Mouse (Mus musculus) lung, postnatal 25 days (tissue): ENCODE results near the gene Il1rl2.

Experiments
- DNase-seq: peaks from one replicate; pipeline ENCODE4 v3.0.0; 2022; ENCODE audit warnings: low spot score

The Il1rl2 gene

GRCm38 (mm10) chr1:40324955-40325702 lies 719 bp downstream of the Il1rl2 start:
- DNase-seq, result no peak

GRCm38 (mm10) chr1:40325711-40326327 lies 1.4 kb downstream of the Il1rl2 start:
- DNase-seq, result no peak

DNA sequence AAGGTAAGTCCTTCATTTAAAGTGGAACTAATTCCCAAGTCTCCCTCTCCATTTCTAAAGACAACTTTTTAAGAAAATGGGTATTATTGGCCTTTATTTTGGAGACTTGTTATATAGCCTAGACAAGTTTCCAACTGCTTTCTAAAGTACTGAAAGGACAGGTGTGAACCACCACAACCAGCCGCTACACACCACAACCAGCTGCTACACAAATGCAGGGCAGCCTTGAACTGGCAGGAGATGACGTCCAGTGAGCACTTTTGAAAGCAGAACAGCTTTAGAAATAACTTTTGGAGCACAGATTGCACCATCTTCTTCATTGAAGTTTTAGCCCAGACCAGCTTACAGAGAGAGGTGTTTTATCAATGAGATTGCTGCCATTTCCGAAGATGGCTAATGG lies 3.2 kb downstream of the Il1rl2 start:
- no peak for DNase-seq

DNA sequence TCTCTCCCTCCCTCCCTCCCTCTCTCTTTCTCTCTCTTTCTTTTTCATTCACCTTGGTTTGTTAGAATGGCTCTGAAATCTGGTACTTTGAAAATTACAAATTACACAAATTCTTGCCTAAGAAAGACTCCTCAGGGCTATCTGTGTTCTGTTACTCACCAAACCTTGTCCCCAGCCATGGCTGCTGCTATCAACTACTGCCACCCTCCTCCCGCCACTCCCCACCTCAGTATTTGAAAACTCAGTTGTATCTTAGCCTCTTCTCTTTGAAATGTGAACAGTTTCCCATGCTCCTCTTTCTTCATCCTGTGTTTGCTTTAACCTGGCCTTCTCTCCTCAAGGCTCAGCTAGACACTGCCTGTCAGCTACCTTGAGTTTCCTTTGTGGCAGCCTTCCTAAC lies 5.1 kb downstream of the Il1rl2 start:
- no peak for DNase-seq

- no peak for DNase-seq
These were observed 5.8 kb downstream of the Il1rl2 start for GRCm38 (mm10) chr1:40330181-40330580.

- DNase-seq, result no peak
These were observed 14.9 kb downstream of the Il1rl2 start for GRCm38 (mm10) chr1:40339346-40339745.

- DNase-seq, result no peak
These were observed 15.7 kb downstream of the Il1rl2 start for GRCm38 (mm10) chr1:40340102-40340501.

- no peak for DNase-seq
These were observed 27.9 kb downstream of the Il1rl2 start for GRCm38 (mm10) chr1:40352158-40352903.

DNA sequence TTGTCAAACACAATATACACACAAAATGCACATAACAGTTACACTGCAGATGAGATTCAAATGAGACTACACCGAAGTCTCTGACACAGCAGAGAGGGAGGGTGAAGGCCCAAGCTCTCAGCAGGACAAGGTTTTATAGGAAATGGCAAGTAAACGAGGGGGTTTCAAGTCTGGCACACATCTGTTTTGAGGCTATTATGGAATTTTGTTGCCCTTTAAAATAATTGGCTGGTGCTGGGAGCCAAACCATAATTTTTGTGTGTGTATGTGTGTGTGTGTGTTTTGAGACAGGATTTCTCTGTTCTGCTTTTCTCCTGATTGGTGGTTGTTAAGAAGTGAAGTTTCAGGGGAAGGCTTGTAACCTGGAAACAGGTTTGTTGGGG lies 28.5 kb downstream of the Il1rl2 start:
- no peak for DNase-seq

DNA sequence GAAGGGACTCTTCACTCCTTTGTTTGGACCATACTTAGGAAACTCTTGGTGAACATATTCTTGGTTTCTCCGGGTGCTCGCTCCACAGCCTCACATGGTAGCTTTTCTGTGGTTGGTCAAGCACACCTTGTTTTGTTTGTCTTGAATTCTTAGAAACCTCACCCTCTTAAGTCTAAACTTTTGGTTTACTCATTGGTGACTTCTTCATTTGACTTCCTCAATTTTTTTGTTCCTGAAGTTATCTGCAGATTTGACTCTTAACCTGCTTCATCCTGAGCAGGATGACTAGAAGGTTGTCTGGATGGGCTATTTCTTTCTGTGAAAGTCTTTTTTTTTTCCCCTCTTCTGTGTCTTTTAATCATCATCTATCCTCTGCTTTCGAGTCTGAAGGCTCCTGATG lies 30.3 kb downstream of the Il1rl2 start:
- DNase-seq, result no peak

DNA sequence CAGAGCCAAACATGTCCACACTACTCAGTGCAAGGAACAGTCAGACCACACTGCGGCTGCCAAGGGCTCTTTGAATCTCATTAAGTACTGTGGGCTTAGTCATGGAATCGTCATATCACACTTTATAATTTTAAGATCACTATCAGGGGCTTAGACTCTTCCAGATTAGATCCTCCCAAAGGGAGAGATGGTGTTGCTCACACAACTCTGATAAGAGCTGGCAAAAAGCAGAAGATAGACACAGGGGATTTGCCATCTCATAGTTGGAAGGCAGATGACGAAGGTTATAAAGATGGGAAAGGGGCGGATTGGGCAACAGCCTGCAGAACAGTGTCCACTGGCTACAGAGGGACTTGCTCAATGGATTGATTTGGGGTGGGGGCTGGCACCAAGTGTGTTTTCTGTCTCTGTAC lies 31.0 kb downstream of the Il1rl2 start:
- peak; percentile 31 for DNase-seq

- DNase-seq, result peak; percentile 34
These were observed 31.6 kb downstream of the Il1rl2 start for GRCm38 (mm10) chr1:40355904-40356521.

DNA sequence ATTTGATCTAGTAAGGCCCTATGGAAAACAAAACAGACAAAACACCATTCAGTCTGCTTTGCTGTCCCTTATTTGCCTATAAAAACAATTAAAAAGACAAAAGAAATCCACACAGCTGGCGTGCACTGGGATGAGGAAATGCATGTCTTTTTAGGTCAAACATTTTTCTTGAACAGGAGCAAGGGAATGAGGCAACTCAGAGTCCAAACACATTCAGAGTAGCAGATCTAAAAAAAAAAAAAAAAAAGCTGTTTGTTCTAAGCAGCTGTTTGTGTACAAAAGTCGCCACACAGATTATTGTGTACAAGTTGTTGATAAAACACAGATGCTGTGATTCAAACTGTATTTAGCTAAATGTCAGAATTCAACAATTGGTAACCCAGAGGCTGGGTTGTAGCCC lies 33.5 kb downstream of the Il1rl2 start:
- DNase-seq, result no peak

DNA sequence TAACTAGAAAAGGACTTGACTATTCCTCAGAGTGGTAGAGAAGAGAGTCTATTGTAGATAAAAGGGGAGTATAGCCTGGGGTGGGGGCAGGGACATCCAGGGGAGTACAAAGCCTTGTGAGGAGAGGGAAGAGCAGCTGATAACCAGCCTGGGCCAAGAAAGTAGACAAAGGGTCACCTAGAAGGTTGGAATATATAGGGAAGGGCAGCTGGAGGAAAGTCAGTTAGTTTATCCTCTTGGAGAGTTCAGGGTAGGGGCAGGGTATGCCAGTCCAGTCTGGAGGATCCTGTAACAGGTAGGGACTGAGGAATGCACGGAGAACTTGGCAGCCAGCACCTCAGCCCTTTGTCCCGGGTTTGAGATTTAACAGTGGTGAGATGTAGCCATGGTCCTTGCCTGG lies 33.9 kb downstream of the Il1rl2 start:
- no peak for DNase-seq

GRCm38 (mm10) chr1:40358771-40359181 lies 34.4 kb downstream of the Il1rl2 start:
- no peak for DNase-seq

DNA sequence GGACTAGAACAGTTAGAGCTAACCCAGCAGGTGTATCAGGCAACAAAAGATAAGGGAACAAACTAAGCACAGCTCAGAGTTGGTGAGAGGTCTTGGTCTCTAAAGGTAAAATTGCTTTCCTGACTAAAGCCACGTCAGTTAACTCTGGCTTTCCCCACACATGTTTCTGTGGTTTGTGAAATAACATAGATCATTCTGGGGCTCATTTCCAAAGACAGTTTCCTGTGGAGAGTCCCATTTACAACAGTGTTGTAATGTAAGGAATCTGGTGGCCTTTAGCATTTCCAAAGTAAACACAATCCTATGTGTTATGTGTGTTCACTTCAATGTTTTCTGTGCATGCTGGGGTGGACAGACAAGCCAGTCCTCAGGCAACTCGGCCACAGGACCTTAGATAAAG lies 35.3 kb downstream of the Il1rl2 start:
- DNase-seq, result no peak

- DNase-seq, result no peak
These were observed 36.6 kb downstream of the Il1rl2 start for GRCm38 (mm10) chr1:40360969-40361368.

DNA sequence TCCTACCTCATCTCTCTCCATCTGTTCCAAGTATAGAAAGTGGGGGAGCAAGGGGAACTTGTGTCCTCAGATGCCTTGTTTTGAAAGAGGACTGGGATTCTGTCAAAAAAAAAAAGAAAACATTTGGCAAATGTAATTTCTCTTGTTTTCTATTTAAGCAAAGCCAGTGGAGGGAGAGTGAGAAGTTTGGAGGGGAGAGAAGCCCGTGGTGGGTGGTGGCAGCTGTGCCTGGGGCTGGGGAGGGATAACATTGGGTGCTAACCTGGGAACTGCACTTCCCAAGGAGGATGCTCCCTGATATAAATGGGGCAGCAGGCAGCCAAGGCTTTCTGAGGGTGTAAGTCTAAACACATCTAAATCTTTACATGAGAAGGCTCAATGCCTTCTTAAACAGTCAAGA lies 37.2 kb downstream of the Il1rl2 start:
- no peak for DNase-seq

GRCm38 (mm10) chr1:40362784-40363183 lies 38.4 kb downstream of the Il1rl2 start:
- no peak for DNase-seq

- DNase-seq, result no peak
These were observed 48.5 kb downstream of the Il1rl2 start for GRCm38 (mm10) chr1:40372951-40373350.

DNA sequence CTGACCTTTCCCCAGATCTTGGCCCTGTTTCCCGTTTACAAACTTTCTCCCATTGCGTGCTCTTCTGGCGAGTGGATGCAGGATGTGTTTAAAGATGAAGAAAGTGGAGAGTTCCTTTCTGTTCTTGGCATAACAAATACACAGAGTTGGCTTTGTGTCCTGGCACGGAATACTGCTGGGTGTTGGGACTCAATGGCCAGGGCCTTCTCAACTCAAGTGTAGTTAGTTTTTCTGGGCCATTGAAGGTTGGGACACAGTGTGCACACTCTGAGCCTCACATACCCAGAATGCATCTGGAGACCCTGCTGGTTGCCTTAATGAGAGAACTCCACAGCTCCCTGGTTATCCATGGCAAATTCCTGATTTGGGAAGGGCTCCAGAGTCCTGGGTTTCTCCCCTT lies 50.7 kb downstream of the Il1rl2 start:
- peak; percentile 60 for DNase-seq

DNA sequence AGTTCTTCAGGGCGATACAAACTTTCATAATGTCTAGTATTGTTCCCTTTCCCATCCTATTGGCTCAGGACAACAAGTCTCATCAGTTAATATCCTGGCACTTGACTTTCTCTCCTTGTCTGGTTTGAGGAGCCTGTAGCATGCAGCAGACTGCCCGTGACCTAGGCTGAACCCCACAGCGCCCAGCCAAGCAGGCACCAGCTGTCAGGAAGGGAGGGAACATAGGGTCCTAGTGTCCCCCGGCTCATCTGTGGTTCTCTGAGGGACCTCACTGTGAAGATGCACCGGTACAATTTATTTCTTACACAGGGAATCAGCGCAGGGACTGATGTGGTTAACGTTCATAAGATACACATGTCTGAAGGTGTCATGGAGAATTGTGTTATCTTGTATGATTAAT lies 52.3 kb downstream of the Il1rl2 start:
- peak; percentile 25 for DNase-seq

DNA sequence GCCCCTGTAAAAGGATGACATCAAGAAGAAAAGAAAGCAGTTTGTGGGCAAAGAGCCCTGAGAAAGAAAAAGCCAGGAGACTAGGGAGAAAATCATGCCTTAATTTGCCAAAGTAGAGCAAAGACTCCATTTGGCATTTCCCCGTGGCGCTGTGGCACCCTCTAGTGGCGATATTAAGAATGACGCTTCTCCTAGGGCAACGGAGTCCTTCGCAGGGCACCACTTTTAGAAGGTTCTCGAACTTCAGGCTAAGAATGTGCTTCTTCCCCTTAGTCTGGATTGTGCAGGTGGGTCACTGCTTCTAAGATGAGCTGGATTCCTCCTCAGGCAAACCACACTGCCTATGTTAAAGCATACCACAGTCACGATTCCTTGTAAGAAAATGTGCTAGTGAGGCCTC lies 54.4 kb downstream of the Il1rl2 start:
- peak; percentile 56 for DNase-seq
